Mouse (Mus musculus) spleen, embryonic (tissue): ENCODE measurements around the gene Gm12166.
"Not testable (repeated sequence)": the region's sequence is repeated elsewhere in the genome, so short reads cannot be mapped to it uniquely, and the experiment has no call there.

Experiments
- CTCF ChIA-PET: fragments of 350-600 bp; sonication (Branson Sonifier 250); formaldehyde crosslinking; loops from one replicate; lab custom pipeline; 2022; lab: Charles Lee

Gene Gm12166

DNA sequence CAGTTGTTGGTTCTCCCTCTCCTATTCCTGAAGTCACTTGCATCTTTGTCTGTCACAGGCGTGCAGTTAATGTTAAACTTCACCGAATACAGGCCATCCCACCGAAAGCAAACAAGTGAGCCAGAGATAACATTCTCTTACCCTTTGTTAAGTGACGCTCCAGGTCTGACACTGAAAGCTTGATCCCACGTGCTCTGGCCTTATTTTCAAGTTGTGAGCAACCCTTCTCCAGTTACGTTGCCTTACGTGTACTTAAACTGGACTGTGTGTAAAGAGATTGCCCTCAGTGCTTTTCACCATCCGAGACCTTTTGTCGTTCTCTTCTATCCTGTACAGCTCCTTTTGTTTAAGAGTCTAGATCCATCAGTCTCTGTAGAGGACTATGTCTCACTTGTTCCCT lies 5.9 kb upstream of the Gm12166 start:
- CTCF ChIA-PET, result interaction anchor here (0.5 kb wide), 1 partner anchor 25 kb away, joined by 3 read pairs; no protein-coding TSS in a partner anchor

DNA sequence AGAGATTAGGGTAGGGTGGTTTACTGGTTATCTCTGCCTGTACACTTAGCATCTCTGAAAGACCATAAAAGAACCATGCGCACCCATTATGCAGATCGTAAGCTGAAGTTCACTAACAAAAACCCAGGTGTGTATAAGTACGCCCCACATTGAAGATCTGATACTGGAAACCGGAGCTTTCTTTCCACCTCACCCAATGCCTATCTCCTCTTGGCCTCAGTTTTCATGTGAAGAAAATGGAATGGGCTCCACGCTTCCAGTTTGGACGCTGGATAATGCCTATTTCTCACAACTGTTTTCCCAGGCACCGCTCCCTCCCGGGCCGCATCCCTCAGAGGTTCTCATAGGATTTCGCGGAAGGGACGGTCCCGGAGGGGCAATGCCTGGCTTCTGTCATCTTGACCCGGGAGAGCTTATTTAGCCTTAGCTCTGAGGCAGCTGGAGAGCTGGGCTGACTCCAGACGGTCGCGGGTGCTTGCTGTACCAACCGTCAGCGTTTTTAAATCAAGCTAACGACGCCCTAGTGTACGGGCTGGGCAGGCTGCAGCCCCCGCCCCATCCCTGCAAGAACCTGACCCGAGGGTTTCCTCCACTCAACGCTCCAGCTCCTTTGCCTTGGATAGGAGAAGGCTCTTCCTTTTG lies 4.8 kb upstream of the Gm12166 start:
- CTCF ChIA-PET, result interaction anchor here (0.6 kb wide), 1 partner anchor 216 kb away, joined by 4 read pairs; no protein-coding TSS in a partner anchor

DNA sequence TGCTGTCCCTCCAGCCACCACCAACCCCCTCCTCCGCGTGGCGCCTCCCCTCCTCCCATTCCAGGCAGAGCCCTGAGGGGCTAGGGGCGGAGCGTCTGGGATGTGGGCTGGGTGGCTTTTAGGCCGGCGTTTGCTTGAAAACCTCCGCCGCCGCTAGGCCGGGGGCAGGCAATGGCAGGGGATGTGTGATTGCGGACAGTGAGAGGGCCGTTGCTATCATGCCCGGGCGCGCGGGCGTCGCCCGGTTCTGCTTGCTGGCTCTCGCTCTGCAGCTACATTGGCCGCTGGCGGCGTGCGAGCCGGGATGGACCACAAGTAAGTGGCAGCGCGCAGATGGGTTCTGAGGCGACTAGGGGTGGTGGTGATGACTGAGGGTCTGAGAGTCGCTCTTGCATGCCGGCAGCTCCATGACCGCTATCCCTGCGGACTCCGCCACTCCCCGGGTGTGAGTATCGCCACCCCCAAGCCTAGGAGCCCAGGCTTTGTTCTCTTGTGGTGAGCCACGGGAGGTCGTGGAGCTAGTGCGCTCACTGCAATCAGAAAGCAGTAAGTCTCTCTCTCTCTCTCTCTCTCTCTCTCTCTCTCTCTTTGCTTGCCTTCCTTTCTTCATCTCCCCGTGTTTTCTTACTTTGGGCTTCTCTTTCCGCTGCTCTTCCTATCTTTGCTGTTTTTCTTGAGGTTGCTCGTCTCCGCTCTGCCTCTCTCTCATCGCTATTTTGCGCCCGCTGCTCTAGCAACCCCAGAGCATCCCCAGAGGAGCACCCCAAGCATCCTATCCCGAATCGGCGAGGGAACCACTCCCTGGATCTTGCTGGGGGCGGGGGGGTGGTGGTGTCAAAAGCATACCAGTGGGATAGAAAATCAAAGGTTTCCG lies 4.0 kb upstream of the Gm12166 start, which contains the start of gene Adam19:
Gene Adam19 (plus strand): TSS at position 97 of the 874 bp plus-strand sequence.
- CTCF ChIA-PET, result no interaction called here

GRCm38 (mm10) chr11:46054911-46055895 lies 3.1 kb upstream of the Gm12166 start:
- CTCF ChIA-PET, result interaction anchor here (0.6 to 0.7 kb wide), 2 partner anchors 160 to 1568 kb away, joined by 3 to 4 read pairs; no protein-coding TSS in a partner anchor

GRCm38 (mm10) chr11:46054311-46054710 lies 2.2 kb upstream of the Gm12166 start:
- CTCF ChIA-PET, result no interaction called here

DNA sequence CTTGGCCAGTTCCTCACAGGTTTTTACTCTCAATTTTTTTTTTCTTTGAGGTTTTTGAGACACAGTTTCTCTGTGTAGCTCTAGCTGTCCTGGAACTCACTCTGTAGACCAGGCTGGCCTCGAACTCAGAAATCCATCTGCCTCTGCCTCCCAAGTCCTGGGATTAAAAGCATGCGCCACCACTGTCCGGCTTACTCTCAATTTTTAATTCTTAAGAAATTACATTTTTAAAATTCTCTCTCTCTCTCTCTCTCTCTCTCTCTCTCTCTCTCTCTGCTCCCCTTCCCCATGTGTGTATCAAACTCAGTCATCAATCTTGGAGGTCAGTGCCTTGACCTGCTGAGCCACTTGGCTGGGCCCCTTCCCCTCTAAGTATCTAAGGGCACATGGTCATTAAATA lies 1.3 kb upstream of the Gm12166 start:
- CTCF ChIA-PET, result not testable (repeated sequence)

DNA sequence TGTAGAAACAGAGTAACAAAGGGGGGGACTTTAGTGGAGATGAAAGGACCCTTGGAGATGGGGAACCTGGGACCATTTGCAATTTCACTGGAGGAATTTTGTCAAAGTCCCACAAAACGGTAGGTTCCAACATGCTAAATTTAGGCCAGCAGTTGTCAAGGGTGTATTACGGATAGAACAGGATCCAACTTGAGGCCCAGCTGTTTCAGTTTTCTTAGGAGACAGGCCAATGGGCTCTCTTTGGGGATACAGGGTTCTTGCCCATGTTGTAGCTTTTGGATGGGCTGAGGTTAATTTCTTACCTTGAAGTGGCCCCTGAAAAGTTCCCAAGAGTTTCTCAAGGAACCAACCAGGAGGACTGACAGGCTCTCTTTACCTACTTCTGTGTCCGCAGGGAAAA lies 4.9 kb downstream of the Gm12166 start:
- CTCF ChIA-PET, result no interaction called here

GRCm38 (mm10) chr11:46044781-46045180 lies 7.3 kb downstream of the Gm12166 start:
- CTCF ChIA-PET, result interaction anchor here (0.9 kb wide), 1 partner anchor 14 kb away, joined by 4 read pairs; no protein-coding TSS in a partner anchor

- CTCF ChIA-PET, result interaction anchor here (0.6 kb wide), 1 partner anchor 22 kb away, joined by 7 read pairs; no protein-coding TSS in a partner anchor
Observed at GRCm38 (mm10) chr11:46041607-46042267, 10.4 kb downstream of the Gm12166 start.

DNA sequence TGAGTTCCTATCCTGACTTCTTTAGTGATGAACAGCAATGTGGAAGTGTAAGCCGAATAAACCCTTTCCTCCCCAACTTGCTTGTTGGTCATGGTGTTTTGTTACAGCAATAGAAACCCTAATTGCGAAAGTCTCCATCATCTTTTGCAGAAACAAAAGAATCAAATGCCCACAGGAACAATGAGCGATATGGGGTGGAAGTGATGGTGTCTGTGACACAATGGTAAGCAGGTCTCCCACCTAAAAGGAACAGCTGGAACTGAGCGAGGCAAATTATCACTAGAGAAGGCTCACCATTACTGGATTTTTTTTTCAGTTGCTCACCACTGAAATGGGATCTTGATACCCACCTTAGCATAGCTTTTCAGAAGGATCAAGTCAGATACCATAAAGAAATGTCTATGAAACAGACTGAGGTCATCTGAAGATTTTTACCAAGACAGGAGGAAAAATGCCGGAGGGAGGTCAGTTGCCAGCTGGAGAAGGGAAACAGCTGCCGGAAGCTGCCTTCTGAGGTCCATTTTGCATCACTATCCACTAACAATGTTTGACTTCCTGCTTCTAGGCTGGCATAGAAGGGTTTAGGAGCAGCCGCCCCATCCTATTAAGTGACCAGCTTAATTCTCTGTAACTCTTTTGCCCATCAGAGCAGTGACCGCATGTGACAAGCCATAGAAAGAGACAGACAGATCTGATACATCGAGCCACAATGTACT lies 11.1 kb downstream of the Gm12166 start:
- CTCF ChIA-PET, result no interaction called here

DNA sequence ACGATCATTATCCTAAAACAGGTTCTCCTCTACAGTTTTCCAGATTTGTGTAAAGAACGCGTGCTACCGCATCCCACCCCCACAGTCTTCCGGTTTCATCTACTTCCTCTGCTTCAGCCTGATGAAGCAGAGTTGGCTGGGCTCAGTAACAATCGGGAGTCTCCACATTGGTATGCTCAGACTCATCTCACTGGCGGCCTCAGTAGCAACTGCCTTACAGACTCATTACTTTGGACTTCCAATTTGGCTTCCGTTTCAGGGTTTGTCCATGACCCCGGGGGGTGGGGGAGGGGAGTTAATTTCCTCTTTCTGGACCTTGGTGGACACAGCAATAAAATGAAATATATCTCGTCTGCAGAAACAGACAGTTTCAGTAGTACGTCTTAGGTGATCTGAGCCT lies 12.8 kb downstream of the Gm12166 start:
- CTCF ChIA-PET, result no interaction called here

- CTCF ChIA-PET, result no interaction called here
Observed at GRCm38 (mm10) chr11:46038901-46039300, 13.2 kb downstream of the Gm12166 start.

GRCm38 (mm10) chr11:46036374-46036773 lies 15.7 kb downstream of the Gm12166 start:
- CTCF ChIA-PET, result no interaction called here

GRCm38 (mm10) chr11:46032956-46033355 lies 19.2 kb downstream of the Gm12166 start:
- CTCF ChIA-PET, result interaction anchor here (0.6 to 0.7 kb wide), 2 partner anchors 25 to 75 kb away, joined by 3 to 5 read pairs; no protein-coding TSS in a partner anchor

- CTCF ChIA-PET, result interaction anchor here (1.0 kb wide), 1 partner anchor 184 kb away, joined by 4 read pairs; no protein-coding TSS in a partner anchor
Observed at GRCm38 (mm10) chr11:46031470-46031869, 20.7 kb downstream of the Gm12166 start.

GRCm38 (mm10) chr11:46030026-46030425 lies 22.1 kb downstream of the Gm12166 start:
- CTCF ChIA-PET, result interaction anchor here (0.6 kb wide), 2 partner anchors 85 to 347 kb away, joined by 3 to 32 read pairs; no protein-coding TSS in a partner anchor

DNA sequence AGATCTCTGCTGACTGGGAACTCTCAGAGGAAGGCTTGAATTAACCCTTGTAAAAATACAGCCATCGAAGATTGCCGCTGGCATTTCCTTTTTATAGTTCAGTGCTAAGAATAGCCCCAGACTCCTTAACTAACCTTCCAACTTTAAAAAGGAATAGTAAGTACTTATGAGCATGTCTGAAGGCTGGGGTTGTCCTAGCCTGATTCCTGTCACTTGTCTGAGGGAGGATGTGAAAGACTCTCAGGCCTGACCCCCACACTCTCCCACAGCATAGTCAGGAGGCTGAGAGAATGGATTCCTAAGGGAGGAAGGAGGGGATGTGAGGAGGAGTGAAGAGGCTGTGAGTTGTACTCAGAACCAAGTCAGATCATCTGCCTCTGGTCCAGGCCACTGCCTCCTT lies 22.6 kb downstream of the Gm12166 start:
- CTCF ChIA-PET, result no interaction called here

DNA sequence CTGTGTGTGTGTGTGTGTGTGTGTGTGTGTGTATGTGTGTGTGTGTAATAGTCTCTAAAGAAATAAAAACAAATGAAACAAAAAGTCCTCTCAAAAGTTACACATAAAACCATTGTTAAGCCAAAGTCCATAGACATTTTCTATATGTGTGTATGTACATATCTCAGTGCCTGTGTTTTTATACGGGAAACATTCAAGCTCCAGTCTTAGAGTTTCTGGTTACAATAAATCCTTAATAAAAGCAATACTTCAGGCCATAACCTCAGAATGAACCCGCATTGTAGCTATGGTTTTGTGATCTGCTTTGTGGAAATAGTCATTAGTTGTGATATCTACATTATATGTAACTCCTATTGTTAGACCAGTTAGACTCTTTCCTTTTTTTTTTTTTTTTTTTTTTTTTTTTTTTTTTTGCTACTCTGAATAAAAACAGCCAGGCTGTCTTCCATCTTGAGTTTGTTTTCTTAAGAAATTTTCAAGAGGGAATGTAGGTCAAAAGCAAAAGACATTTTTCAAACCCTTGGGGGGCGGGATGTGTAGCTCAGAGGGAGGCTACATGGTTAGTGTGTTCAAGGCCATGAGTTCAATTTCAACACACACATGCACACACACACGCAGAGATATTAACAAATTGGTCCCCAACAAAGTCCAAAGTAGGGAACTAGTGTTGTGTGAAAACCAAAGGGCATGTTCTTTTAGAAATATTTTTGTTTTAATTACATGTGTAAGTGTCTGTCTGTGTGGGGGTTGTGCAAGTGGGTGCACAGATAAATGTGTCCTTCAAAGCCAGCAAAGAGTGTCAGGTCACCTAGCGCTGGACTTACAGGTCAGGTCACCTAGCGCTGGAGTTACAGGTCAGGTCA lies 23.9 kb downstream of the Gm12166 start:
- CTCF ChIA-PET, result interaction anchor here (0.7 kb wide), 1 partner anchor 490 kb away, joined by 15 read pairs; no protein-coding TSS in a partner anchor

- CTCF ChIA-PET, result no interaction called here
Observed at GRCm38 (mm10) chr11:46025962-46026392, 26.1 kb downstream of the Gm12166 start.
